Mouse (Mus musculus) brain, embryonic 18.5 days (tissue): ENCODE measurements around the gene Pard3b.

Experiments used
- DNase-seq: peaks from one replicate; pipeline ENCODE4 v3.0.0-alpha.2; 2012; ENCODE audit warnings: low read depth, low spot score

Gene Pard3b

DNA sequence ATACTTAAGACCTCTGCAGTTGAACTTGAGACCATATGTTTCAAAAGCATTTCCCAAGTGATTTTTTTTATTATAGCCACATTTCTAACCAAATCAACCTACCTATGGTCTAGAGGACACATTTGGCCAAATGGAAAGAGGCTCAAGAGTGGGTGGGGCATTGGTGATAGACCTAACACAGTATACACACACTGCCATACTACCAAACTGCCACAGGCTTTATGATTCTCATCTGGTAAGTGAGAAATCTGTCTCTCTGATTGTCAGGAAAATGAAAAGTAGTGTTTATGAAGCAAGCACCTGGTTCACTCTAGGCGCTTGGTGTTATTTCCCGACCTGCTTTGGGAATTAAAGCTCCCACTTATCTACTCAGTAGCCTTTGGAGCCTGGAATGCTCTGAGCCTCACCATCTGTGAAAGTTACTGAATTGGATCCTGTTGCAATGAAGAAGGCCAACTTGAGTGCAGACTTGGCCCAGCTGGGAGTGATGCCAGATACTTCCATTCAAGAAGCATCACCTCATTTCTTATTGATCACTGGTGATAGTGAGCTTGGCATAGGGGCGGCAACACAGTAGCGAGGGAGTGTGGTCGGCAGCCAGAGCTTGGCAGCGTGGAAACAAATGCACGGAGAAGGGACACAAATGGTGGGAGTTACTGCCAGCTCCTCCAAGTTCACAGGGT is 810.7 kb downstream of the Pard3b start:
- peak; percentile 47 for DNase-seq

GRCm38 (mm10) chr1:62465536-62465935 is 826.9 kb downstream of the Pard3b start:
- no peak for DNase-seq

GRCm38 (mm10) chr1:62466544-62466943 is 827.9 kb downstream of the Pard3b start:
- no peak for DNase-seq

DNA sequence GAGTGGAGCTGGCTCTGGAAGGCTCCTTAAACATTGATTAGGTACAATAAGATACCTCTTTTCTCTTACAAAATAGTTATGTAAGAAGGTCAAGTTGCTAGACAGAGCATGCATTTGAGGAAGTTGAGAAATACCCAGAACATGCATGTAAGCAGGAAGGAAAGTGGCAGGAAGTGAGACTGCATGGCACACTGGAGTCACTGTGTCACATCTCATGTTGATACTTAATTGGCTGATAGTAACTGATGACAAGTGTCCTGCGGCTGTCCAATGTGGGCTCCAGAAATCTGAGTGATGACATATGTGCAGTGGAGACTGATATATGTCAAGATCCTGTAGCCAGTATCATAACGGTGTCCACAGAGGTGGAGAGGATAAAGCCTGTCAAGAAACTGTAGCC is 844.4 kb downstream of the Pard3b start:
- DNase-seq = no peak

DNA sequence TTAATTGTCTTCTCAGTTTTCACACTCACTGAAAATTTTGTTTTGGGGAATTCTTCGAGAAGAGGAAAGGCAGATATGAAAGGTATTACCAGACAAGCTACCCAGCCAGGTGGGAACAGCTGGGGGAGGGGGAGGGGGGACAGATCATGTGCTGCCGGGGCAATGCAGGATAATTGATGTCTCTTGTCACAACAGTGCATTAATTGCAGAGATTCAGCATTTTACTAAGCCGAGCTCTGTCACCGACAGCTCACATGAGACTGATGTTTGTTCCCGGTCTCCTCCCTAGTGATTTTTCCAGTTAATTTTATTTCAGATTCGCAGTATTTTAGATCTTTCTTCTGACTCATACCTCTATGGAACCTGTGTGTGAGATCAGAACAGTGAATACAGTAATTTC is 850.2 kb downstream of the Pard3b start:
- peak; percentile 30 for DNase-seq

DNA sequence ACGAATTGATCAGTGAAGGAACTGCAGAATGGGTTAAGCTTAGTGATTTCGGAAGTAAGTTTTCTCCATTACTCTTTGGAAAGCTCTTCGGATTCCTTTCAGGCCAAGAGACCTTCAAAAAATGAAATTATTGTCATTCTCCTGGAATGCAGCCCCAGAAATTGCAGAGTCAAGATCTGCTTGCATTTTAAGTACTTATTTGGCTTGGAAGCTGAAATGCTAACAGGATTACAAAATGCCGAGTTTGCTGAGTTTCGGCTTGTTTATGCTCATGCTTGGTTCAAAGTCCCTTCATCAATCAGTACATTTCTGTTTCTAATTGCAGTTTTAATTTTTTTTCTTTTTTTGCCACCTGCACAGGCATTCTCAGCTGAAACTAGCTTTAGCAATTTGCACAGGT is 860.5 kb downstream of the Pard3b start:
- DNase-seq = no peak

GRCm38 (mm10) chr1:62510501-62510900 is 871.9 kb downstream of the Pard3b start:
- no peak for DNase-seq

GRCm38 (mm10) chr1:62511681-62512080 is 873.1 kb downstream of the Pard3b start:
- no peak for DNase-seq

DNA sequence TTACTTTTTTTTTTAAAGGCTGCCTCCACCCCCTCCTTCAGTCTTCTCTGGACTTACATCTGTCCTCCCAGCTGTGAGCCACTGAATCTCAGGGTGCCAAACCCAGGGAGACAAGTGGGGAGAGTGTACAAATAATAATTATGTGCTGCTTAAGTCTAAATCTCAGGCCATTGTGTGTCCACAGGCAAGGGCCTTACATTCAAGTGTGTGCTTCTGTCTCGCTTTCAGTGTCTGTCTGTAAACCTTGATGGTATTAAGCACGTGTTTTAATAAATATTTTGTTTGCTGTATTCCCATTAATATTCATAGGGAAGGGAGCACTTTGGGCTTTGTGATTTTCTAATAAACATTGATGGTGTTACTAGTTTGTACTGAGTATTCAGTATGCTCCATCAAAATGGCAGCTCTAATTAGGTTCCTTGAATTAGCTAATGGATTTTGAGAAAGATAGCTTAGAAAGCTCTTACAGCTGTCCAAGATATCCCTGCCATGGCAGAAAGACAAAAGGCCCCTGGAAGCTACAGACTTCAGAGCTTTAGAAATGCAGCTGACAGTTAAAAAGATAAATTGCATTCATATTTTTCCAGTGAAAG is 880.1 kb downstream of the Pard3b start:
- no peak for DNase-seq

GRCm38 (mm10) chr1:62521368-62521767 is 882.7 kb downstream of the Pard3b start:
- DNase-seq = no peak

GRCm38 (mm10) chr1:62522761-62523160 is 884.1 kb downstream of the Pard3b start:
- DNase-seq = no peak

GRCm38 (mm10) chr1:62527788-62528187 is 889.2 kb downstream of the Pard3b start:
- no peak for DNase-seq

DNA sequence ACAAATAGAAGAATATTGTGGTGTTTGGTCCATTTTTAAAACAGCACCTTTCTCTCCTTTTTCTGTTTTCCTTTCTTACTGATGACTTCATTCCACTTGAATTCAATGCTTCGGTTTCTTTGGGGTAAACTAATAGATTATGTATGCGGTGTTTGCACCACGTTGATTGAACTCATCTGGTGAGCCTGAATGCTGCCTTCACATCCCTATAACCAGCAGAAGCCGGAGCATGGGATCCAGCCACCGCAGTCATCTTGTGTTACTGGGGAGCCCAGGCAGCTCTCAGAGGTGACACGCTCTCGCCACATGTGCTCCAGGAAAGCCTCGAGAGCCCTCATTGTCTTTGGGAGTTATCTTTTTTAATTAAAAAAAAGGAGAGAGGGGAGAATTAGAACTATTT is 891.3 kb downstream of the Pard3b start:
- no peak for DNase-seq

- DNase-seq = no peak
Observed at GRCm38 (mm10) chr1:62532426-62533126, 894.0 kb downstream of the Pard3b start.

DNA sequence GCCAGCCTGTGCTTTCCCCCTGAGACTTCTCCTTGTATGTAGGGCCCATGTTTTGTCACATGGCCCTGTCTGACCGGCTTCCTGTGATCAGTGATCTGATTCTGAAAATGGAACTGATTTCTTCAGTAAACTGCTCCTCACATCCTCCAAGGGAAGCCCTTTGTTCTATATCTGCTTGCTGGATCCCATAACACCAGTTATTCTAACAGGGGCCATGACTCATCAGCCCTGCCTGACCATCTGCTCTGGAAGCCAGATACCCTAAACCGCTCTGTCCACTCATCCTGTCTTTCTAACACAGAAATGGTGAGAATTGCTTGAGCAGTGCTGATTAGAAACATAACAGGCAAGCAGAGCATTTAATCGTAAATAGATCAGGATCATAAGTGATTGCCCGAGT is 910.3 kb downstream of the Pard3b start:
- no peak for DNase-seq

- DNase-seq = no peak
Observed at GRCm38 (mm10) chr1:62550546-62550945, 911.9 kb downstream of the Pard3b start.

- DNase-seq = no peak
Observed at GRCm38 (mm10) chr1:62551516-62551915, 912.9 kb downstream of the Pard3b start.

DNA sequence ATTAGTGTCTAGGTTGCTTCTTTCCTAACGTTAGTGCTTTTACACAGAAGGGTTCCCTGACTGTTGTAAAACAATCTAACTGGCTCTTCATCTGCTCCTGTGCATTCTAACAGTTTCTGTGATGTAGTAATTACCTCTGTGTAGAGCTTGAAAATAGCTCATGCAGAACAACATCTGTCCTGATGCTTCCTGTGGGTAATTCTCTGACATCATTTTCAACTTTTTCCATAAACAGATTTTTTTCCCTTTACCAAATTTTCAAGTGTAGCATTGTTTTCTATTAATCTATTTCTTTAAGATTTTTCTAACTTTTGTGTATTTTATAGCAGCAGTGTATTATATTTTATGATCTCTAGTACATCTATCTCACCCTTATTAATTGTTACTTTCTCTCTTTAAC is 917.2 kb downstream of the Pard3b start:
- no peak for DNase-seq

- DNase-seq = no peak
Observed at GRCm38 (mm10) chr1:62562987-62563386, 924.4 kb downstream of the Pard3b start.

GRCm38 (mm10) chr1:62564245-62565119 is 925.9 kb downstream of the Pard3b start:
- no peak for DNase-seq

DNA sequence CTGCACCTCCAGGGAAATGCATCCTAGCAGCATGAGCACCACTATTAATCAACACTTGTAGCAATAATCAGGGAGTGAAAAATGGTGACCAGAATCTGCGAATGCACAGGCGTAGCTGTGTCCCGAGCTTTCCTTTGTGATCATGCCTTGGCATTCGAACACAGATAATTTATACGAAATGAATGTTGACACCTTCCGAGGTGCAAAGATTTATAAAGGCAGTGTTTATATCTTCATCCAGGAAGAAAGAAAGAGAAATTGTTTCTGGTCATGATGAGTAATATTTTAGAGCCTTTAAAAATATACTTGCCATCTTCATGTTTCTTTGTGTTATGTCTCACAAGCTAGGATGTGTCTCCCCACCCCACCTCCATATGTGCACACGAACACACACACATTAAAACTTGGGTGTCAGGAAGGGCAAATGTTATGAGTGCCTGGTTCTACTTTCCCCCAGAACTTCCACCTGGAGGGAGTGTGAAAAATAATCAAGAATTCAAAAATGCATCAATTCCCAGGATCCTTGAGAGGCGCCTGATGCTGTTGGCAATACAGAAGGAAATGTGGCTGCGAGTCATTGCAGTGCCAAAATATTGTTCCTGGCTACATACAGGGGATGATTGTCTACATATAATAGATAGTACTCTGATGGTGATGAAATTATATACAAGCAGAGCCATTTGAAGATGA is 926.6 kb downstream of the Pard3b start:
- no peak for DNase-seq
